Mouse (Mus musculus): ENCODE measurements at regions not wholly inside any gene's neighbourhood (a gene's known extent, or its start where the extent isn't known, plus 50 kb on each side); places are given as distances from the start of the nearest gene placed in this dataset.

- TF ChIP-seq CTCF (IDR thresholded peaks at IDR 0.05; ENCODE audit: low read depth) (no peak), EP300 (IDR thresholded peaks at IDR 0.05; ENCODE audit: low read depth) (no peak)
Observed at GRCm38 (mm10) chr13:97360551-97360950, 119.6 kb downstream of the Enc1 start.

Measured in liver, embryonic 14.5 days (tissue).